9 mouse cellular contexts compared by ENCODE assay signal in genomic region chr5:117978159-117978697, GRCm38 (mm10). TPM values are rescaled to one million over a fixed set of nuclear protein-coding genes. Genes with fewer than 3 reads are reported as not detected.
DNase-seq lines count a peak whose midpoint lies in the region; ATAC-seq lines count a peak whose summit lies in the region.
"Had no signal": no experiment of that assay in that cellular context is flagged by ENCODE, and none has a peak within 500 bp of the region (broad histone marks: within the 10 kb centered on the region; RNA-seq: fewer than 3 reads in every experiment).

No protein-coding gene starts in this region.

- no peak overlapping the region for H3K27ac ChIP-seq in heart, embryonic 12.5 days (ENCODE audit: poor library complexity, severe bottlenecking)
- no peak overlapping the region for H3K27ac ChIP-seq in hindbrain, embryonic 11.5 days (ENCODE audit: low read depth, low read length)

- ATAC-seq in heart, embryonic 12.5 days (ENCODE audit: insufficient number of reproducible peaks, low FRiP score) = no peak
- no peak for ATAC-seq in hindbrain, embryonic 11.5 days (ENCODE audit: low FRiP score)
- ATAC-seq in inflammation-experienced regulatory T-cells, adult 6 months = no peak

- peak overlapping the region; percentile 90 for H3K4me3 ChIP-seq in heart, embryonic 12.5 days
- H3K4me3 ChIP-seq in hindbrain, embryonic 11.5 days (ENCODE audit: low read depth, low read length) = peak overlapping the region; percentile 99
- peak overlapping the region; percentile 96 for H3K4me3 ChIP-seq in megakaryocyte, embryonic 14.5 days (replicated peaks)

- peaks cover 43% of the 10 kb centered on the region for H3K36me3 ChIP-seq in heart, embryonic 12.5 days
- H3K36me3 ChIP-seq in hindbrain, embryonic 11.5 days (ENCODE audit: control insufficient read depth, insufficient read depth, low read length) = peaks cover 7% of the 10 kb centered on the region
- peaks cover 45% of the 10 kb centered on the region for H3K36me3 ChIP-seq in megakaryocyte, embryonic 14.5 days (replicated peaks; ENCODE audit: low read length)

- intact Hi-C loops in heart, postnatal 14 days (cut with DNase I) = no loop called here

- H3K9ac ChIP-seq in heart, embryonic 12.5 days = peak overlapping the region; percentile 95
- H3K9ac ChIP-seq in hindbrain, embryonic 11.5 days (ENCODE audit: low read depth, low read length) = peak overlapping the region; percentile 98

- H3K9me3 ChIP-seq in heart, embryonic 12.5 days (replicated peaks) = no peaks in the 10 kb centered on the region
- H3K9me3 ChIP-seq in hindbrain, embryonic 11.5 days (ENCODE audit: control insufficient read depth, low read length) = no peaks in the 10 kb centered on the region
- peaks cover 16% of the 10 kb centered on the region for H3K9me3 ChIP-seq in megakaryocyte, embryonic 14.5 days

- H3K4me1 ChIP-seq in heart, embryonic 12.5 days (replicated peaks) = peaks cover 15% of the 10 kb centered on the region
- H3K4me1 ChIP-seq in hindbrain, embryonic 11.5 days (replicated peaks; ENCODE audit: control insufficient read depth, insufficient read depth, low read length) = peaks cover 6% of the 10 kb centered on the region; the same call in 1 of the 2 replicates
- peaks cover 32% of the 10 kb centered on the region for H3K4me1 ChIP-seq in megakaryocyte, embryonic 14.5 days

- DNase-seq in heart, postnatal 14 days = no peak
- peak; percentile 45 for DNase-seq in adrenal gland, postnatal 25 days
- DNase-seq in hindbrain, embryonic 11.5 days (ENCODE audit: low spot score) = no peak
- no peak for DNase-seq in urinary bladder, postnatal 4 days (ENCODE audit: low spot score in 2 of 2)
- no peak for DNase-seq in right cerebral cortex, postnatal 25 days
- DNase-seq: lung, adult 18-20 months had no signal

- H3K27me3 ChIP-seq in heart, embryonic 12.5 days (replicated peaks) = no peaks in the 10 kb centered on the region
- H3K27me3 ChIP-seq in hindbrain, embryonic 11.5 days (ENCODE audit: control insufficient read depth, insufficient read depth, low read length) = no peaks in the 10 kb centered on the region
- H3K27me3 ChIP-seq in megakaryocyte, embryonic 14.5 days (replicated peaks) = peaks cover 25% of the 10 kb centered on the region

- WGBS in heart, embryonic 12.5 days = 66% methylated on average over 17 of the region's 17 CpGs
- 53% methylated on average over 17 of the region's 17 CpGs for WGBS in hindbrain, embryonic 11.5 days

- H3K4me2 ChIP-seq in heart, embryonic 12.5 days = peak overlapping the region; percentile 86
- H3K4me2 ChIP-seq in hindbrain, embryonic 11.5 days (replicated peaks; ENCODE audit: low read depth, low read length) = peak overlapping the region; percentile 66

RNA-seq across cellular contexts. Expression of gene Fbxo21, which starts 1.7 kb away (rescaled TPM):
- polyA plus RNA-seq in heart, embryonic 12.5 days (2016; fragmentation: Nextera tagmentation; extraction: Ambion mirVana) = 67.3 and 71.2 TPM in 2 replicates
- 10 to 100 TPM; 40.4 to 41.3 TPM for total RNA-seq in heart, postnatal 14 days (2021)
- 50.1 and 70.4 TPM in 2 replicates for total RNA-seq in adrenal gland, postnatal 25 days (2021)
- polyA plus RNA-seq in hindbrain, embryonic 11.5 days (2014; fragmentation: Nextera tagmentation; extraction: Ambion mirVana) = 80.2 and 93.6 TPM in 2 replicates
- 3.1 and 3.6 TPM in 2 replicates for polyA plus RNA-seq in megakaryocyte, embryonic 14.5 days (2012; ENCODE audit: insufficient read depth, low replicate concordance)
- polyA plus RNA-seq in inflammation-experienced regulatory T-cells, adult 6 months (2017; shearing (Covaris generic)) = 10 to 100 TPM in 1 of 3 experiments, 1 to 10 TPM in 2; 8.3 to 15.6 (median 9.3) TPM

RNA-seq across cellular contexts. Expression of gene Tesc, which starts 49.3 kb away (rescaled TPM):
- 17.3 and 20.4 TPM in 2 replicates for polyA plus RNA-seq in heart, embryonic 12.5 days (2016; fragmentation: Nextera tagmentation; extraction: Ambion mirVana)
- total RNA-seq in heart, postnatal 14 days (2021) = 100 to 1,000 TPM; 164 to 168 TPM
- total RNA-seq in adrenal gland, postnatal 25 days (2021) = 103 and 131 TPM in 2 replicates
- polyA plus RNA-seq in hindbrain, embryonic 11.5 days (2014; fragmentation: Nextera tagmentation; extraction: Ambion mirVana) = 0.63 and 1.4 TPM in 2 replicates
- 940 and 1,036 TPM in 2 replicates for polyA plus RNA-seq in megakaryocyte, embryonic 14.5 days (2012; ENCODE audit: insufficient read depth, low replicate concordance)
- 1 to 10 TPM; 3.2 to 6.1 (median 5.5) TPM for polyA plus RNA-seq in inflammation-experienced regulatory T-cells, adult 6 months (2017; shearing (Covaris generic))

Comparison
In these comparisons a context has a peak if more than half of its experiments do, and no peak if none do; other contexts are left out.
1. RNA of gene Tesc, which starts 49.3 kb away (polyA plus RNA-seq): 940 to 1,036 TPM in megakaryocyte, embryonic 14.5 days; 17.3 to 20.4 TPM in heart, embryonic 12.5 days, 3.2 to 6.1 TPM in inflammation-experienced regulatory T-cells, adult 6 months and 0.63 to 1.4 TPM in hindbrain, embryonic 11.5 days; every median in the first group is over 10 times any median in the second.
2. Peak in every context shown above with its lines, with median percentiles within 50 percentile points of each other: H3K4me3 ChIP-seq.